Mouse (Mus musculus): ENCODE data around the gene Smad3.

Smad3 gene

DNA sequence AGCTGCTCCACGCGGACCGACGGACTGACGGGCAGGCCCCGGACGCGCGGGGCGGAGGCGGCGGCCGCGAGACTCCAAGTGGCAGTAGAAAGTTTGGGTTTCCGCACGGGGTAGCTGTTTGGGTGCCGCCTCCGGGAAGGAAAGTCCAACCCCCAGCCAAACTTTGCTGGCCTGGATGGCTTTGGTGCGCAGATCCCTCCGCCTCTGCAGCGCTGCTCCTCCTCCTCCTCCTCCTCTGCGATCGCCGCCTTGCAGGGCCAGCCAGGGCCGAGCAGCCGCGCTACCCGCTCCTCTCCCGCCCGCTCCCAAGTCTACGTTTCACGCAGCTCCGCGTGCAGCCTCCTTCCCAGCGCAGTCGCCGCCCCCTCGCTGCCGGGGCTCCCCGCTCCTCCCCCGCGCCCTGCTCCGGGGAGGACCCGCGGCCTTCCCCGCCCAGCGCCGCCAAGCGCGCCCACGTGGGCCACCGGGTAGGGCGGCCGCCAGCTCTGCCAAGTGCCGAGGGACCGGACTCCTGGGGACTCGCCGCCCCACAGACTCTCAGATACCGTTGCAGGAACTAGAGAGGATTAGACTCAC, at the start of gene Smad3:
Gene Smad3, minus strand, starts transcription at position 130 of the 576 bp plus-strand sequence.
- in situ Hi-C loops (cut with MboI; ENCODE audit: unreplicated experiment in 2 of 2) = loop anchor here (5.0 kb wide), 1 partner anchor 36 kb away; no protein-coding TSS in a partner anchor

GRCm38 (mm10) chr9:63804847-63805246, 47.1 kb upstream of the Smad3 start:
- in situ Hi-C loops (cut with MboI; ENCODE audit: unreplicated experiment in 2 of 2) = no loop called here

GRCm38 (mm10) chr9:63803181-63803591, 45.4 kb upstream of the Smad3 start:
- in situ Hi-C loops (cut with MboI; ENCODE audit: unreplicated experiment in 2 of 2) = no loop called here

- in situ Hi-C loops (cut with MboI; ENCODE audit: unreplicated experiment in 2 of 2) = no loop called here
Measured at GRCm38 (mm10) chr9:63802504-63802903, 44.7 kb upstream of the Smad3 start.

DNA sequence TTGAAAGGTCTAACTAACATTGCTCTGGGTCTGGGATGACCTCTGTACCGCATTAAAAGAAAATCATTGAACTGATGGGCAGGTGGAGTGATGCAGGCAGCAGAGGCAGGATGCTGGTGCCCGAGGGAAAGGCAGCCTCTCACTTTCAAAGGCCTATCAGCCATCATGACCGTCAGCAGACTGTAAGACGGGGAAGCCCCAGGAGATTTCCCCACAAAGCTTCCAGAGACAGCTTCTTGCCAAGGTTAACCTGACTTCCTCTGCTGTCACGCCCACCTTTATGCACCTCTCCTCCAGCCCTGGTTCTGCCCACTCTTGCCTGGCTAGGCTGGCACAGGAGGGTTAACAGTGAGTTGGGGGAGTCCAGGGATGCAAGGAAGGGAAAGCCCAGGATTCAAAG, 44.3 kb upstream of the Smad3 start:
- in situ Hi-C loops (cut with MboI; ENCODE audit: unreplicated experiment in 2 of 2) = no loop called here

DNA sequence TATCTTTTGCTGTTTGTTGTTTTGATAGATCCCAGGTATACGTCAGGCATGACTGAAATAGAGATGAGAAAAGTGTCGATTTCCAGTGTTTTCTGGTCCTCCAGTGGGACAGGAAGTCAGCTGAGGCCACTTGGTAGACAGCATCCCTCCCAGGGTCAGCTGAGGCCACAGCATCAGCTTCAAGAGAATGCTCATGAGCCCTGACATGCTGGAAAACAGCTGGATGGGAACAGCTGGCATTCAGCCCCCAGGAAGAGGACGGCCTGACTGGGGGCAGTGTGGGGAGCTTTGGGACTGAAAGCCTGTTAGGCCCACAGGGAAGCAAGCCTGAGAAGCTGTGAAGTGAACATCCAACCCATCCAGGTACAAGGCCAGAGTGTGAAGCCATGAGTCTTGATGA, 38.6 kb upstream of the Smad3 start:
- in situ Hi-C loops (cut with MboI; ENCODE audit: unreplicated experiment in 2 of 2) = no loop called here

GRCm38 (mm10) chr9:63793731-63794495, 36.1 kb upstream of the Smad3 start:
- in situ Hi-C loops (cut with MboI; ENCODE audit: unreplicated experiment in 2 of 2) = no loop called here

- in situ Hi-C loops (cut with MboI; ENCODE audit: unreplicated experiment in 2 of 2) = no loop called here
Measured at GRCm38 (mm10) chr9:63791716-63792115, 33.9 kb upstream of the Smad3 start.

DNA sequence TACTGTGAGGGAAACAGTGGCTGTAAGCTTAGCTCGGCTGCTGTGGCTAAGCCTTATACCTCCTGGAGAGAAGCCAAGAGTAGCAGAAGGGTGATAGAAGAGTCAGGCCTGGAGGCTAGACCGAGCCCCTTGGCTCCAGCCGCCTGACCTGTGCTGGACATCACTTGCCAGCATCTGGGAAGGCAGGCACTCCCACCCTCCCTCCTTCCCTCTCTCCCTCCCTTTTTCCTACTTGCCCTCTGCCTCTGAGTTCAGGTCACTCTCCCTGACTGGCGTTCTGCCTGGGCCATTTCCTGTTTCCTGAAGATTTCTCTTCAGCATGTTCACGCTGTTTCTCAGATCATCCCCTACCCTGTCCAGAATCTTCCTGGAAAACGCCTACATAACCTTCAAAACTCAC, 33.5 kb upstream of the Smad3 start:
- in situ Hi-C loops (cut with MboI; ENCODE audit: unreplicated experiment in 2 of 2) = no loop called here

DNA sequence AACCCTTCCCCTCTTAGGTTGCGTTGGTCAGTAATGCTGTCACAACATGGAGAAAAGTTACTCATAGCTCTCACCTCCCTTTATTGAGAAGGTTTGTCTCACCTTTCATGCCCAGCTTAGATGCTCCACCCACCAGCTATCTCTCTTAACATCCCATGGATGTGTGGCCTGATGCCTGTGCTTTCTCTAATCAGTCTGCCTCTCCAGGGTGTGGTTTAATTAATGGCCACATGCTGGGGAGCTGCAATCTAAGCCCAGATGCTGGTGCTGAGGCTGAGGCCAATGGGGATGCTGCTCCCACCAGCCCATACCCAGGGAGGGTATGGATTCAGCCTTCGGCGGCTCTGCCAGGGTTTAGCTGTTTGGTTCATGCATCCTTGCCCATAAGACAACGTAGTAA, 32.4 kb upstream of the Smad3 start:
- in situ Hi-C loops (cut with MboI; ENCODE audit: unreplicated experiment in 2 of 2) = no loop called here

DNA sequence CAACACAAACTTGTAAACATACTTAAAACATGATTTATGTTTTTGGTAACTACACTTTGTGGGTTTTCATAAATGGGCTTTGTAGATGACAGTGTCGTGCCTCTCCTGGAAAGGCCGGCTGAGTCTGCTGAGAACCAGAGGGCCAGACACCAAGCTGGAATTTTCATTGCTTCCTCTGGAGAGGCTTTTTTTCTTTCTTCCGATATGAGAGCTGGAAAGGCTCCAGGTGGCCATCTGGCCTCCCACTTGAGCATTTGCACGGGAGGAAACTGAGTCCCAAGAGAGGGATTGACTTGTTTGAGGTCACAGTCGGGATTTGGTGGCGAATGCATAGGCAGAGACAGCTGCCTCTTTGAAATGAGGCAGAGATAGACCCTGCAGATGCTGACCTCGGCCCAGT, 31.6 kb upstream of the Smad3 start:
- in situ Hi-C loops (cut with MboI; ENCODE audit: unreplicated experiment in 2 of 2) = no loop called here

DNA sequence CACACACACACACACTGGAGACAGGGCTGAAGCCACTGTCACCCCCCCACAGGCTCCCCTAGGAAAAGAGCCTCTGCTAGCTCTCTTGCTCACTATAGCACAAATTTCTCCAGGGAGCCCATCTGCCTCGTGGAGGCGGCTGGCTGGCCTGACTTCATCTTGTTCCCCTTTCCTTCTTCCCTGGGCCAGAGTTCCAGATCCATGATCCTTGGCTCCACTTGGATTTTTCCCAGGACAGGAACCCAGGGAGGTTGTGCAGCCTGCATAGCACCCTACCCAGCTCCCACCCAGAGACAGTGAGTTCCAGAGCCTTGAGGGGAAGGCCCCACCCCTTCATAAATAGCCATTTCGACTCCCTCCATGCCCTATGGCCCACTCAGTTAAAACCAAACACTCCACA, 29.8 kb upstream of the Smad3 start:
- in situ Hi-C loops (cut with MboI; ENCODE audit: unreplicated experiment in 2 of 2) = no loop called here

GRCm38 (mm10) chr9:63787086-63787485, 29.3 kb upstream of the Smad3 start:
- in situ Hi-C loops (cut with MboI; ENCODE audit: unreplicated experiment in 2 of 2) = no loop called here

DNA sequence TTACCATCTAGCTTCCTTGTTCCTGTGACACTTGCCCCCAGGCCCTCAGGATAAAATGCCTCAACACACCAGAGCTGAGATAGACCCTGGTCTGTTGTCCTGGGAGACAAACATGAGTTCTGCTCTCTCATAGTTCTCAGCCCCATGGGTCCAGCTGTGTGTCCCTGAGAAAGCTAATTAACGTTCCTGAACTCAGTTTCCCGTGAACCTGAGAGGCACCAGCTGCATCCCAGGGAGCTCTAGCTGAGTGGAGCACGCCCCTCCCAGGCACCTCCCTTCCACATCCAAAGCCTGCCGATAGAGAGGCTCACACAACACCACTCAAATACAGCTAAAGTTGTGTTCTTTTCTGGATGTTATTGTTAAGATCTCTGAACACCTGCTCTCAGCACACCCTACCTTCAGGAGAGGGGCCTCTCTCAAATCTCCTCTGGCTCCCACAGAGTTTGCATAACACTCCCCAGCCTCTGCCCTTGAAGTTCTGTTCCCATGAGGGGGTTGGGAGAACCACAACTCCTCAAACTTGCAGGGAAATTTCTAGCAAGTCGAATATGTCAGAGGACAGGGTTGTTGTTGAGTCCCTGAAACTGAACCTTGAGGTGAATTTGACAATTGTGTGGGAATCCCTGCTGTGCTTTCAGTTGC, 28.4 kb upstream of the Smad3 start:
- in situ Hi-C loops (cut with MboI; ENCODE audit: unreplicated experiment in 2 of 2) = no loop called here

DNA sequence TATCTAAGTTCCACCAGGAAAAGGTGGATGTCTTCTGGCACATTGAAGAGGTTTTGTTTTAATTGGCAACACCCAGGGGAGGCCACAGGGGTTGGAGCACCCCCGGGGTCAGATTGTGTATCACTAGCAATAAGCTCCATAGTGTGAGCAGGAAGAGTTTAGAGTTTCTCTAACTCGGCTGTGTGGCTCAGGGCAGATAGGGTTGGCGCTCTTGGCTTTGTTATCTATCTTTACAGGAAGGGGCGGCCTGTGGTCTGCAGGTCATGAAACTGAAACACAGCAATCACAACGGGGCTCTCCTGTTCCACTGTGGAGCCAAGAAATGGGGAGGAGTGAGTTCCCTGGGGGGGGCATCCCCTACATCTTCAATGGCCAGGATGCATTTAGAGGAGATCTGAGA, 27.7 kb upstream of the Smad3 start:
- in situ Hi-C loops (cut with MboI; ENCODE audit: unreplicated experiment in 2 of 2) = no loop called here

DNA sequence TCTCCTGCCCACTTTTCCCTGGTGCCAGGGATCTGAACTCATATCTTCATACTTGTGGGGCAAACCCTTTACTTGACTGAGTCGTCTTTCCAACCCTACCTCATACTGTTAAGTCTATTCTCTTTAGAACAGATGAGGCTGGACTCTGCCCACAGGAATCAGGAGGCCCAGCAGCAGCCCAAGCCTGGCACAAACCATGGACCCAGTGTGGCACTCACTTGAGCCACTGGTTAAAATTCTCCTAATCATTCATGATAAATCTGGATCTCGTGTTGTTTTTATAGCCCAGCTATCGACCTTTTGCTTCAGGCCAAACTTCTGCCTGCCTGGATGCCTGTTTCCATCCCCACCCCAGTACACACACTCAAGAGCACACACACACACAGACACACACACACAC, 26.8 kb upstream of the Smad3 start:
- in situ Hi-C loops (cut with MboI; ENCODE audit: unreplicated experiment in 2 of 2) = no loop called here

GRCm38 (mm10) chr9:63782744-63783143, 24.9 kb upstream of the Smad3 start:
- in situ Hi-C loops (cut with MboI; ENCODE audit: unreplicated experiment in 2 of 2) = no loop called here

GRCm38 (mm10) chr9:63781714-63782464, 24.1 kb upstream of the Smad3 start:
- in situ Hi-C loops (cut with MboI; ENCODE audit: unreplicated experiment in 2 of 2) = no loop called here

- in situ Hi-C loops (cut with MboI; ENCODE audit: unreplicated experiment in 2 of 2) = no loop called here
Measured at GRCm38 (mm10) chr9:63779950-63780887, 22.4 kb upstream of the Smad3 start.

GRCm38 (mm10) chr9:63776735-63777134, 18.9 kb upstream of the Smad3 start:
- in situ Hi-C loops (cut with MboI; ENCODE audit: unreplicated experiment in 2 of 2) = no loop called here

Data from v-Abl transformed pro-B cells (cell line).